Mouse (Mus musculus): Measurements from ENCODE around the gene Traf4.
"Not testable (repeated sequence)": the region's sequence is repeated elsewhere in the genome, so short reads cannot be mapped to it uniquely, and the experiment has no call there.

Gene Traf4

GRCm38 (mm10) chr11:78164924-78165760 lies at the start of gene Traf4:
Gene Traf4 (minus strand): TSS chr11:78165589.
- DNase-seq = peak; percentile 73

GRCm38 (mm10) chr11:78213086-78213817 lies 47.9 kb upstream of the Traf4 start:
- no peak for DNase-seq

- DNase-seq = no peak
Observed at GRCm38 (mm10) chr11:78211513-78211912, 46.1 kb upstream of the Traf4 start.

- DNase-seq = no peak
Observed at GRCm38 (mm10) chr11:78210615-78211014, 45.2 kb upstream of the Traf4 start.

GRCm38 (mm10) chr11:78209886-78210285 lies 44.5 kb upstream of the Traf4 start:
- no peak for DNase-seq

- no peak for DNase-seq
Observed at GRCm38 (mm10) chr11:78207190-78207589, 41.8 kb upstream of the Traf4 start.

- DNase-seq = no peak
Observed at GRCm38 (mm10) chr11:78205361-78206206, 40.2 kb upstream of the Traf4 start.

GRCm38 (mm10) chr11:78204287-78204686 lies 38.9 kb upstream of the Traf4 start:
- no peak for DNase-seq

GRCm38 (mm10) chr11:78202372-78202771 lies 37.0 kb upstream of the Traf4 start:
- DNase-seq = no peak

- no peak for DNase-seq
Observed at GRCm38 (mm10) chr11:78195101-78195863, 29.9 kb upstream of the Traf4 start.

- DNase-seq = peak; percentile 75
Observed at GRCm38 (mm10) chr11:78194411-78195100, 29.2 kb upstream of the Traf4 start.

GRCm38 (mm10) chr11:78193113-78193512 lies 27.7 kb upstream of the Traf4 start, which contains the start of gene Proca1:
Gene Proca1 (plus strand): TSS chr11:78193392.
- DNase-seq = no peak

- DNase-seq = peak; percentile 87
Observed at GRCm38 (mm10) chr11:78190041-78190440, 24.7 kb upstream of the Traf4 start.

- peak; percentile 79 for DNase-seq
Observed at GRCm38 (mm10) chr11:78189234-78190040, 24.0 kb upstream of the Traf4 start.

GRCm38 (mm10) chr11:78188331-78189233 lies 23.2 kb upstream of the Traf4 start, which contains the start of gene Rab34:
Gene Rab34 (plus strand): TSS chr11:78188430.
- DNase-seq = peak; percentile 75

- DNase-seq = not testable (repeated sequence)
Observed at GRCm38 (mm10) chr11:78184702-78185101, 19.3 kb upstream of the Traf4 start.

GRCm38 (mm10) chr11:78183884-78184514 lies 18.6 kb upstream of the Traf4 start:
- peak; percentile 18 for DNase-seq

- peak; percentile 90 for DNase-seq
Observed at GRCm38 (mm10) chr11:78182961-78183844, 17.8 kb upstream of the Traf4 start, which contains the start of gene Rpl23a. Gene Rpl23a (minus strand): TSS chr11:78183584.

Data from kidney, adult 11 months (tissue).